Mouse (Mus musculus) heart, postnatal 0 days (tissue): ENCODE measurements around the gene Dars2. TPM values are rescaled to one million over a fixed set of nuclear protein-coding genes. Genes with fewer than 3 reads are reported as not detected.
A peak's percentile ranks its signal among the peaks of the same experiment; 100 is the strongest.
"Not testable (repeated sequence)": the region's sequence is repeated elsewhere in the genome, so short reads cannot be mapped to it uniquely, and the experiment has no call there.

Source experiments
- ATAC-seq: fragments of 200-750 bp; cut with Nextera tagmentation; 2 replicates; pipeline ENCODE4 v1.8.0; 2017; ENCODE audit warnings: low read depth, moderate number of reproducible peaks, moderate library complexity; ENCODE audit not compliant: insufficient read depth
- DNase-seq: peaks from one replicate; pipeline ENCODE4 v3.0.0-alpha.2; 2016; ENCODE audit warnings: low spot score
- H3K27ac ChIP-seq: fragments of 300-500 bp; sonication (generic); 2 replicates; pipeline ENCODE4 v1.5.1; 2014; ENCODE audit warnings: low read depth, mild to moderate bottlenecking
- H3K27me3 ChIP-seq: fragments of 300-500 bp; sonication (generic); 2 replicates; pipeline ENCODE4 v1.6.1; 2014; ENCODE audit warnings: low read length, mixed read lengths; ENCODE audit not compliant: control insufficient read depth, insufficient read depth
- H3K36me3 ChIP-seq: fragments of 300-500 bp; sonication (generic); replicated peaks from 2 replicates; pipeline ENCODE4 v1.6.1; 2014; ENCODE audit warnings: low read length, mixed read lengths; ENCODE audit not compliant: control insufficient read depth, insufficient read depth
- H3K4me1 ChIP-seq: fragments of 300-500 bp; sonication (generic); 2 replicates; pipeline ENCODE4 v1.6.1; 2014; ENCODE audit warnings: antibody characterized with exemption; ENCODE audit not compliant: control insufficient read depth, insufficient read depth
- H3K4me2 ChIP-seq: fragments of 300-500 bp; sonication (generic); 2 replicates; pipeline ENCODE4 v1.6.1; 2014; ENCODE audit warnings: low read depth, mild to moderate bottlenecking, low read length, moderate library complexity
- H3K4me3 ChIP-seq: fragments of 300-500 bp; sonication (generic); 2 replicates; pipeline ENCODE4 v1.5.1; 2014; ENCODE audit warnings: low read depth, low read length
- H3K9ac ChIP-seq: fragments of 300-500 bp; sonication (generic); replicated peaks from 2 replicates; pipeline ENCODE4 v1.6.1; 2014; ENCODE audit warnings: low read depth, low read length, mixed read lengths
- H3K9me3 ChIP-seq: fragments of 300-500 bp; sonication (generic); replicated peaks from 2 replicates; pipeline ENCODE4 v1.6.1; 2016; ENCODE audit warnings: low read length; ENCODE audit not compliant: control insufficient read depth
- CTCF ChIP-seq: IDR thresholded peaks from 2 replicates; pipeline ENCODE4 v1.5.1; 2016; ENCODE audit warnings: antibody characterized with exemption, control low read depth, low read depth
- EP300 ChIP-seq: IDR thresholded peaks from 2 replicates; pipeline ENCODE4 v1.6.1; 2016; ENCODE audit warnings: antibody characterized with exemption, low read depth
- WGBS: fragments of 180-500 bp; shearing (Covaris S2); extraction: QIAGEN DNeasy Blood & Tissue Kit; methylation state at CpG from one replicate; pipeline ENCODE4 v1.1.7; 2014; 5-methylcytosine and 5-hydroxymethylcytosine counted together
- polyA plus RNA-seq: library from polyadenylated mRNA; unstranded; fragments of >200 nt; fragmentation: Nextera tagmentation; extraction: Ambion mirVana; gene quantifications from 2 replicates; pipeline ENCODE4 v1.2.1, GENCODE M21; 2015
- total RNA-seq: library from RNA; depleted of rRNA; stranded (reverse); fragments of >200 nt; gene quantifications from 2 replicates; pipeline ENCODE4 v1.2.3, GENCODE M21; 2014; ENCODE audit warnings: low replicate concordance

Dars2 gene
- total and polyA plus RNA-seq, 2 experiments from 2014 or later, result 16.3 to 17.4 TPM

GRCm38 (mm10) chr1:161030058-161030457 is 40.4 kb downstream of the Dars2 start:
- DNase-seq (no peak), ATAC-seq (no peak)
- no peaks in the 10 kb centered on the region for H3K27me3 ChIP-seq
- no peak overlapping the region for H3K27ac ChIP-seq
- no peak overlapping the region for H3K4me2 ChIP-seq
- H3K9ac ChIP-seq, result no peak overlapping the region
- H3K4me3 ChIP-seq, result no peak overlapping the region
- peaks cover 36% of the 10 kb centered on the region for H3K36me3 ChIP-seq
- H3K9me3 ChIP-seq, result no peaks in the 10 kb centered on the region
- 81% methylated on average over 3 of the region's 3 CpGs for WGBS
- TF ChIP-seq CTCF, result no peak
- TF ChIP-seq EP300, result no peak
- H3K4me1 ChIP-seq, result peaks cover 7% of the 10 kb centered on the region; the same call in 1 of the 2 replicates

DNA sequence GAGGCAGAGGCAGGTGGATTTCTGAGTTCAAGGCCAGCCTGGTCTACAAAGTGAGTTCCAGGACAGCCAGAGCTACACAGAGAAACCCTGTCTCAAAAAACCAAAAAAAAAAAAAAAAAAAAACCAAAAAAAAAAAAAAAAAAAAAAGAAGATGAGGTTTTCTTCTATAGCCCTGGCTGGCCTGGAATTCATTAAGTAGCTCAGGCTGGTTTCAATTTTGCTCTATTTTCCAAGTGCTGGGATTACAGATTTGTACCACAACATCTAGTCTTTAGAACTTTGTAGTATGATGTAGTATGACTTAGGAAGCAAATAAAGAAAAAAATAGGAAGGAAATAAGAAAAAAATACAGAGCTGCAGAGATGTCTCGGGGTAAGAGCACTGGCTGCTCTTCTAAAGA is 42.0 kb downstream of the Dars2 start:
- not testable (repeated sequence) for H3K27ac ChIP-seq, ATAC-seq, H3K9ac ChIP-seq, H3K4me2 ChIP-seq, H3K9me3 ChIP-seq, H3K4me1 ChIP-seq, H3K4me3 ChIP-seq, H3K27me3 ChIP-seq, DNase-seq
- WGBS, result 74% methylated on average over 1 of the region's 1 CpGs
- peaks cover 36% of the 10 kb centered on the region for H3K36me3 ChIP-seq

DNA sequence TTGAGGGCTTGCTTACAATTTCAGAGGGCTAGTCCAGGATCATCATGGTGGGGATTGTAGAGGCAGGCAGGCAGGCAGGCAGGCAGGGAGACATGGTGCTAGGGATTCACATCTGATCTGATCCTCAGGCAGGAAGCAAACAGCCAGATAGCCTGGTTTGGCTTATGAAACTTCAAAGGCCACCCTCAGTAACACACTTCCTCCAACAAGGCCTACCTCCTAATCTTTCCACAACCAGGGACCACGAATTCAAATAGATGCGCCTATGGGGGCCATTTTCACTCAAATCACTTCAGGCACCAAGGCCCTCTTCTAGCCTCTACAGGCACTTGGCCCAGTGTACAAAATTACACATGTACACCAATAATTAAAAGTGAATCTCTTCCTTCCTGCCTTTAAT is 43.3 kb downstream of the Dars2 start:
- TF ChIP-seq CTCF (no peak), EP300 (no peak)
- H3K27ac ChIP-seq, result no peak overlapping the region
- no peak overlapping the region for H3K4me3 ChIP-seq
- DNase-seq, result no peak
- H3K9ac ChIP-seq, result no peak overlapping the region
- H3K27me3 ChIP-seq, result no peaks in the 10 kb centered on the region
- ATAC-seq, result no peak
- 79% methylated on average over 2 of the region's 2 CpGs for WGBS
- no peak overlapping the region for H3K4me2 ChIP-seq
- H3K9me3 ChIP-seq, result no peaks in the 10 kb centered on the region
- peaks cover 34% of the 10 kb centered on the region for H3K36me3 ChIP-seq
- H3K4me1 ChIP-seq, result peaks cover 7% of the 10 kb centered on the region; the same call in 1 of the 2 replicates

DNA sequence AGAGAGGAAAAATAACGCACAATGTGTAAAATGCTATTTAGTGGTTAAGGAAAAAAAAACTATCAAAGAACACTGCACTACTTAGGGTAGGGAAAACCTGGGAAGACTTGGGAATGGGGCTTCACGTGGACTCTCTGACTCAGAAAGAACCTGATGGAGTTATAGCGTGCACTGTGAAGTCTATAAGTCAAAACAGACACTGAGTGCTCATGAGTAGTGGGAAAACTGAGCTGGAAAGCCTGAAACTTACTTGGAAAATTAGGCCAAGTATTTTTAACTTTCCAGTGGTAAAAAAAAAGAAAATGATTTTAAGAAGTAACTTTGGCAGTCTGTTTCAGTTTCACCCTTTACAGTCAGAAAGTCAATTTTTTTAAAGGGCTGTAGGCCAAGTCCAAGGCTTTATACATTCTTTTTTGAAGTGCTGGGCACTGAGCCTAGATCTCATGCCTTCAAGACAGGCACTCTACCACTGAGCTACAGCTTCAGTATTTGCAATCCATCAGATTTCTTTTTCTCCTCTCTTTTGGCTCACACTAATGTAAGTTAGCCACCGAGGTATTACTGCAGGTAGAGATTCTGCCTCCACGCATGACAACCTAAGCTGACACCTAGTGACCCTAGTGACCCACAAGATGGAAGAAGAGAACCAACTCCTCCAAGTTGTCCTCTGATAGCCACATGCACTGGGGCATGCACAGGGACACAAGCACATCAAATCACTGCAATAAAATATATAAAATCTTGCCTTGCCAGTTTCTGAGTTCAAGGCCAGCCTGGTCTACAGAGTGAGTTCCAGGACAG is 44.8 kb downstream of the Dars2 start:
- Histone ChIP-seq H3K4me3 (no peak overlapping the region), H3K27me3 (no peaks in the 10 kb centered on the region), H3K9ac (no peak overlapping the region), H3K4me1 (peaks cover 7% of the 10 kb centered on the region; the same call in 1 of the 2 replicates), H3K4me2 (no peak overlapping the region), H3K9me3 (no peaks in the 10 kb centered on the region), H3K36me3 (peaks cover 22% of the 10 kb centered on the region), H3K27ac (peak overlapping the region; percentile 15; the same call in 1 of the 2 replicates)
- ATAC-seq (no peak), DNase-seq (no peak)
- 78% methylated on average over 5 of the region's 5 CpGs for WGBS
- TF ChIP-seq CTCF, result no peak
- TF ChIP-seq EP300, result no peak

GRCm38 (mm10) chr1:161020051-161020450 is 50.4 kb downstream of the Dars2 start:
- H3K4me1 ChIP-seq, result no peaks in the 10 kb centered on the region; the same call in 1 of the 2 replicates
- H3K4me2 ChIP-seq, result no peak overlapping the region
- TF ChIP-seq CTCF (no peak), EP300 (no peak)
- no peak overlapping the region for H3K27ac ChIP-seq
- ATAC-seq, result no peak
- WGBS, result 93% methylated on average over 14 of the region's 14 CpGs
- no peaks in the 10 kb centered on the region for H3K27me3 ChIP-seq
- H3K4me3 ChIP-seq, result no peak overlapping the region
- H3K9ac ChIP-seq, result no peak overlapping the region
- no peaks in the 10 kb centered on the region for H3K9me3 ChIP-seq
- H3K36me3 ChIP-seq, result peaks cover 35% of the 10 kb centered on the region
- DNase-seq, result no peak

DNA sequence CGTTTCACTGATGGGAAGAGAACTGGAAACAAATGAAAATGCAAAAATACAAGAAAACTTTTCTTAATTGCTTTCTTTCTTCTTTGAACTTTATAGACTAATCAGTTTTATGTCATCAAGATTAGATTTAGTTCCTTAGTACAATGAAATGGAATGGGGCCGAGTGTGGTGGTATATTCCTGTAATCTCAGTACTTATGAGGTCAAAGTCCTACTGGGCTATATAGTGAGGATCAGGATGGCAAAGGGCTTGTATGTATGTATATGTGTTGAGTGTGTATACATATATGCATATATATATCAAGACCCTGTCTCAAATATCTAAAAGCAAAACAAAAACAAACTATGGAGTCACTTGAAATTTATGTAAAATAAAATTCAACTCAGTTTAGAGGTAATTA is 54.1 kb downstream of the Dars2 start:
- no peak overlapping the region for H3K4me2 ChIP-seq
- H3K4me1 ChIP-seq, result no peaks in the 10 kb centered on the region
- TF ChIP-seq EP300, result no peak
- TF ChIP-seq CTCF, result no peak
- no peak for ATAC-seq
- WGBS, result 76% methylated on average over 2 of the region's 2 CpGs
- no peaks in the 10 kb centered on the region for H3K9me3 ChIP-seq
- H3K36me3 ChIP-seq, result peaks cover 45% of the 10 kb centered on the region
- no peak overlapping the region for H3K4me3 ChIP-seq
- no peak for DNase-seq
- no peak overlapping the region for H3K27ac ChIP-seq
- H3K9ac ChIP-seq, result no peak overlapping the region
- H3K27me3 ChIP-seq, result no peaks in the 10 kb centered on the region
